ENCODE assay signal across 9 mouse cellular contexts in the genomic region with DNA sequence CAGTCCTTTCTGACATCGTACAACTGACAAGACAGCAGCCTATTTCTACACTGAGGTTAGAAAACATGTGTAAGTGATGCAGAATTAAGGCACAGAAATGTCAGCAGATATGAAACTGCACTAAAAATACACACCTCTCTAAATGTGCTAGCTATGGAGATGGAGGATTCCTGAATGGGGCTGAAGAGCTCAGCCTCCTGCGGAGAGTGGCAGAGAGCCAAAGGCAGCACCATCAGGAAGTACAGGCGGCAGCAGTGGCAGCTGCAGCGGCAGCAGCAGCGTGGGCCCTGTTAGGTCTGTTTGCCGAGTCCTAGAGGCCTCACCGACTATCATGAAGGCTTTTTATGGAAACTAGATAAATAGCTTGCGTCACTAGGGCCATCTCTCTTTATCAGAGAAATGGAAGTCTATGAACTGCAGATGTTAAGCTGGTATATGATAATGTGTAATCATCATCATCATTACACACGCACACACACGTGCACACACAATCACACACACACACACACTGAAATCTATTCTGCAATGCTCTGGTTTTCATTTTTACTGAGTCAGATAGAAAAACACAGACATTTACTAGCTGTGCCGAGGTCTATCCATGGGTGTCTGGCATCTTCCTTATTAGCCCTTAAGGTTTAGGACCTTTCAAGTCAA.
DNase-seq lines count a peak whose midpoint lies in the region; ATAC-seq lines count a peak whose summit lies in the region.
"Had no signal": no experiment of that assay in that cellular context is flagged by ENCODE, and none has a peak within 500 bp of the region (broad histone marks: within the 10 kb centered on the region; RNA-seq: fewer than 3 reads in every experiment).

No protein-coding gene starts in this region.

- H3K27ac ChIP-seq in forebrain, embryonic 16.5 days (ENCODE audit: low read length): no peak overlapping the region
- peak overlapping the region; percentile 54; the same call in 1 of the 2 replicates for H3K27ac ChIP-seq in intestine, embryonic 14.5 days (ENCODE audit: low read depth)
- H3K27ac ChIP-seq in neural tube, embryonic 13.5 days (replicated peaks): no peak overlapping the region

- no peaks in the 10 kb centered on the region for H3K9me3 ChIP-seq in forebrain, embryonic 16.5 days (ENCODE audit: control insufficient read depth, low read length)
- H3K9me3 ChIP-seq in intestine, embryonic 14.5 days (ENCODE audit: control insufficient read depth, low read length): no peaks in the 10 kb centered on the region
- no peaks in the 10 kb centered on the region for H3K9me3 ChIP-seq in neural tube, embryonic 13.5 days
- H3K9me3 ChIP-seq: G1E had no signal

- peaks cover 6% of the 10 kb centered on the region; the same call in 1 of the 2 replicates for H3K4me1 ChIP-seq in forebrain, embryonic 16.5 days (replicated peaks; ENCODE audit: control insufficient read depth, insufficient read depth, low read length)
- peaks cover 8% of the 10 kb centered on the region; the same call in 1 of the 2 replicates for H3K4me1 ChIP-seq in intestine, embryonic 14.5 days (replicated peaks; ENCODE audit: control insufficient read depth, insufficient read depth, low read length)
- H3K4me1 ChIP-seq in neural tube, embryonic 13.5 days (replicated peaks): peaks cover 20% of the 10 kb centered on the region

- no peak overlapping the region for H3K4me2 ChIP-seq in forebrain, embryonic 16.5 days (ENCODE audit: low read length)
- H3K4me2 ChIP-seq in intestine, embryonic 14.5 days (ENCODE audit: low read length): peak overlapping the region; percentile 1; the same call in 1 of the 2 replicates
- no peak overlapping the region for H3K4me2 ChIP-seq in neural tube, embryonic 13.5 days

- 38% methylated on average over 11 of the region's 11 CpGs for WGBS in forebrain, embryonic 16.5 days
- WGBS in intestine, embryonic 14.5 days: 34% methylated on average over 11 of the region's 11 CpGs
- 54% methylated on average over 11 of the region's 11 CpGs for WGBS in neural tube, embryonic 13.5 days

- intact Hi-C loops in gastrocnemius, postnatal 14 days (cut with DNase I; ENCODE audit: low total_unique reads): no loop called here
- intact Hi-C loops in gastrocnemius, postnatal 36 days (cut with DNase I): no loop called here
- intact Hi-C loops in left cerebral cortex, postnatal 36 days (cut with DNase I): no loop called here

- no peak overlapping the region for H3K4me3 ChIP-seq in forebrain, embryonic 16.5 days (replicated peaks; ENCODE audit: low read length)
- no peak overlapping the region for H3K4me3 ChIP-seq in intestine, embryonic 14.5 days (ENCODE audit: low read depth, low read length)
- no peak overlapping the region for H3K4me3 ChIP-seq in neural tube, embryonic 13.5 days

- H3K9ac ChIP-seq in forebrain, embryonic 16.5 days (replicated peaks; ENCODE audit: low read depth, low read length): no peak overlapping the region
- no peak overlapping the region for H3K9ac ChIP-seq in intestine, embryonic 14.5 days (ENCODE audit: low read length)
- H3K9ac ChIP-seq in neural tube, embryonic 13.5 days: no peak overlapping the region

- peak; percentile 95 for ATAC-seq in forebrain, embryonic 16.5 days
- ATAC-seq in intestine, embryonic 14.5 days (replicated peaks; ENCODE audit: low FRiP score, low TSS enrichment, low read depth): peak; percentile 47; the same call in 1 of the 2 replicates
- peak; percentile 88 for ATAC-seq in neural tube, embryonic 13.5 days (ENCODE audit: low read depth)

- peak; percentile 15 for DNase-seq in gastrocnemius, postnatal 14 days
- DNase-seq in gastrocnemius, postnatal 36 days: no peak
- peak; percentile 6 for DNase-seq in NIH3T3 (ENCODE audit: low read depth)
- peak; percentile 64 for DNase-seq in intestine, embryonic 14.5 days (ENCODE audit: low spot score)
- peak; percentile 72 for DNase-seq in left cerebral cortex, postnatal 36 days (ENCODE audit: low spot score in 2 of 2)
- DNase-seq in spleen, postnatal 14 days (ENCODE audit: low spot score in 2 of 2): no peak

- H3K27me3 ChIP-seq in forebrain, embryonic 16.5 days (replicated peaks; ENCODE audit: control insufficient read depth, insufficient read depth, low read length): no peaks in the 10 kb centered on the region
- no peaks in the 10 kb centered on the region for H3K27me3 ChIP-seq in intestine, embryonic 14.5 days (replicated peaks; ENCODE audit: control insufficient read depth, insufficient read depth, low read length)
- H3K27me3 ChIP-seq in neural tube, embryonic 13.5 days: no peaks in the 10 kb centered on the region

- no peaks in the 10 kb centered on the region for H3K36me3 ChIP-seq in forebrain, embryonic 16.5 days (ENCODE audit: control insufficient read depth, insufficient read depth)
- no peaks in the 10 kb centered on the region for H3K36me3 ChIP-seq in intestine, embryonic 14.5 days (ENCODE audit: control insufficient read depth, insufficient read depth, low read length)
- no peaks in the 10 kb centered on the region for H3K36me3 ChIP-seq in neural tube, embryonic 13.5 days
- H3K36me3 ChIP-seq: G1E had no signal

Comparison
In these comparisons a context has a peak if more than half of its experiments do, and no peak if none do; other contexts are left out.
1. DNase-seq: peak in gastrocnemius, postnatal 14 days (single experiment), NIH3T3 (single experiment), intestine, embryonic 14.5 days (single experiment) and left cerebral cortex, postnatal 36 days (2 of 2); none in gastrocnemius, postnatal 36 days (0 of 2) and spleen, postnatal 14 days (0 of 2).
2. Peak in every context shown above with its lines, with median percentiles within 50 percentile points of each other: ATAC-seq.